Mouse (Mus musculus) liver (tissue): ENCODE data around the gene Macrod2.

Experiments used
- DNase-seq: peaks from one replicate; pipeline ENCODE4 v3.0.0-alpha.2; 2020; ENCODE audit warnings: mixed read lengths

Gene Macrod2

DNA sequence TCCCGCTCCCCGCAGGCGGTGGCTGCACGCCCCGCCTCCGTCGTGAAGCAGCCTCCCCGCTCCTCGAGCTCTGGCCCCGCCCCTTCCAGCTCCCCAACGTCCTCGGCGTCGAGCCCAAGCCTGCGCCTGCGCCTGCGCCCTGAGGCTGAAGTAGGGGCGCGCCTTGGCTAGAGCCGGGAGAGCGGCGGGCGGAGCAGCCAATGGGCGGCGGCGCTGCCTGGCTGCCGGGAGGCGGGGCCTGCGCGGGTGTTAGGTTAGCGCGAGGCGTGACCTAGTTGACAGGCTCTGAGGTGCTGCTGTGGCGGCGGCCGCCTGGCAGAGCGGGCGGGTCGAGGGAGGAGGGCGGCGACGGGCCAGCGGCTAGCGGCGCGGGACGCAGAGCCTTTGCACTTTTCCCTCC is at the start of gene Macrod2:
Macrod2 (plus strand) TSS at position 131 of the 400 bp plus-strand sequence.
- DNase-seq = peak; percentile 98

DNA sequence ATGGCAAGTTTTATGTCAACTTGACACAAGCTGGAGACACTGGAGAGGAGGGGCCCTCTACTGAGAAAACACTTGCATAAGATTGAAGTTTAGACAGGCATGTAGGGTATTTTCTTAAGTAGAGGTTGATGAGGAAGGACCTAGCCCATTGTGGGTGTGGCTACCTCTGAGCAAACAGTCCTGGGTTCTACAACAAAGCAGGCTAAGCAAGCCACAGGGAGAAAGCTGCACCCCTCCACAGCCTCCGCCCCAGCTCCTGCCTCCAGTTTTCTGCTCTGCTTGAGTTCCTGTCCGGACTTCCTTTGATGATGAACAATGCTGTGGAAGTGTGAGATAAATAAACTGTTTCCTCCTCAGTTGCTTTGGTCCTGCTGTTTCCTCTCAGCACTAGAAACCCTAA is 35.2 kb upstream of the Macrod2 start:
- peak; percentile 3 for DNase-seq

DNA sequence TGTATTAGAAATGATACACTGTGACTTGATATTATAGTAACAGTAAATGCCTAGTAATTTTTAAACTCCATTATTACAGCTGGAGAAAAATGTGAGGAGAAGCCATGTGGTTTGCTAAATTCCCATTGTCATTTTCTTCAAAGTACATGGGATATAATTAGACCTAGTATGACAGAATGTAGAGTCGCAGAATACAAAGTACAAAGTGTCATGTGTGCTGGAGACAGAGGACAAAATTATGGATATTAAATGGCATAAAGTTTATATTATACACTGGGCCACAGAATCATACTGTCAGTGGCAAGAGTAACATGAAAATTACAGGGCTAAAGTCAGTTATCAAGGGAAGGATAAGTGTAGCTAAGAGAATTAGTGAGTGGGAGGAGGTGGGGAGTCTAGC is 30.3 kb upstream of the Macrod2 start:
- DNase-seq = no peak

DNA sequence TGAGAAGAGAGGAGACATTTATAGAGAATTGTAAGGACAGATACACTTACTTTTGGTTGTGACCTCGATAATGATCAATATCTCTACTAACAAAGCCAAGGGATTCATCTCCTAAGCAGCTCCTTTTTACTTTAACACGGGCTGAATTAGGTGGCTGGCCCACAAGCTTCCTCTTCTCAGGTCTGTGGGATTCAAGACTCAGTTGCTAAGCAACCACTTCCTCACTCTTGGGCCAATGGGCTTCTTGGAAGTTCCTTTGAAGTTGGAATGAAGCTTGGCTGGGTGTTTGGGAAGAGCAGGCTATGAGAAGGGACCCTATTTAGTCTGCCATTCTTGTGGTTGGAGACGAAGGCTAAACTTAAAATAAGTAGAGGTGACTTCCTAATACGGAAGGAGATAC is 5.6 kb upstream of the Macrod2 start, which contains the start of gene Sel1l2:
Sel1l2 (minus strand) TSS at position 182 of the 400 bp plus-strand sequence.
- no peak for DNase-seq

DNA sequence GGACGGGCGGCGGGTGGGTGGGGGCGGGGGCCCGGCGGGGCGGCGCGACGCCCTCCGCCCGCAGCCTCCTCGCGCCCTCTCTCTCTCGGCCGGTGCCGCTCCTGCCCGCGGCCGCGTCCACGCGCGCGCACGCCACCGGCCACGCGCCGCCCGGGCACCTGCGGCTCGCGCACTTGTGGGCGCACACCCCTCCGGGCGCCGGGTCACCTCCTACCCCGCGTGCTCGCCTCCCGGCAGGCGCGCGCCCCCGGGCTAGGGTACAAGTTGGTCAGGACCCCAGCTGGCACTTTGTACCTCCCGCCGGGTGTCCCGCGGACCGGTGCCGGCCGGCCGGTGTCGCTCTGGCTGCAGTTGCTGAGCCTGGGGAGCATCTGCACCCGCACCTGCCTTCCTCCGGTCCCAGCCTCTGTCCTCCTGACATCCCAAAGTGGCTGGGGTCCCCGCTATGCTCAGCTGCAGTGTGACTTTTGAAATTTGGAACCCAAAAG is 679 bp downstream of the Macrod2 start:
- peak; percentile 35 for DNase-seq

DNA sequence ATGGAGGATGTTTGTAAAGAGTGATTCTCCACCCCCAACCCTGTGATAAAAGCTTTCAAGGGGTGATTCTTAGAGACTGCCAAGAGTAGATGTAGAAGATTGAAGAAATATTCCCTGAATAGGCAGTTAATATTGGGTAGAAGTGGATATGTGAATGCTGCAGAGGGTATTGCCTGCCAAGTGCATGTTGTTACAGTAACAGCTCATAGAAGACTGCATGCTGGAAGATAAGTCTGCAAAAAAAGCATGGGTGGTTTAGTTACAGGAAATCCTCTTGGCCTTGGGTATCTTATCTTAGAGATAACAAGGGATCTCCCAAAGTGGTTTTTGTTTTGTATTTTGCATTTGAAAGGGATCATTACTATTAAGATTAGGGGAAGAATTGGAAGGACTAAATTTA is 30.7 kb downstream of the Macrod2 start:
- DNase-seq = no peak

DNA sequence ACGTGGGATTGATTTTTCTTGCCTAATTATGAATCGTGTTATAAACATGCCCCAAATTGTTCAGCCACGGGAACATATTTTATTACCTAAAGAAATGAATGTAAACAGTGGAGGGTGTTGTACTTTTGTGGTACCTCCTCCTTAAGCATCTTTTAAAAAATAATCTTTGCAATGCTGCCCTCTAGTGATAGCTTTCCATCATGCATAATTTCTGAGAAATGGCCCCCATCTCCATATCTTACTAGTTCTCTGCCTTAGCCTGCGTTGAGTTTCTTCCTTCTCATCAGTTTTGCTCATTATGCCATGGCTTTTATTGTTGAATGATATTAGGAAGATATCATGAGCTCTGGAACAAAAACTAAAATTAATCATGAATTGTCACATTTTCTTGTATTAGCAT is 32.2 kb downstream of the Macrod2 start:
- no peak for DNase-seq

DNA sequence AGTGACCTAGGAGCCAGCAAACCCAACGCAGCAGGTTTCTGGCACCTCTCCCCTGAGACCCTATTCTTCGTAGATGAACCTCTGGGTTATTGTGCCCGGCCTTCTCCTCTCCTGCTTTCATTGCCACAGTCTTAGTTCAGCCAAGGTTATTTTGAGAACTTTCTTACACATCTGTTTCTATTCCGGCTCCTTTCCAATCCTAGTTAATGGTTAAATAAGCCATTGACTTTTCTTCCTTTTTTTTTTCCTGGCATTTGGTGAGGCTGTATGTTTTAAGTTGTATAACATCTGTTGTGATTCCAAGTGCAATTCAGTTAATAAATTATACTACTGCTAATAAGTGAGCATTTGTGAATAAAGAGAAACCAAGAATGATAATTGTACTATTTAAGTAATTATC is 44.0 kb downstream of the Macrod2 start:
- no peak for DNase-seq

DNA sequence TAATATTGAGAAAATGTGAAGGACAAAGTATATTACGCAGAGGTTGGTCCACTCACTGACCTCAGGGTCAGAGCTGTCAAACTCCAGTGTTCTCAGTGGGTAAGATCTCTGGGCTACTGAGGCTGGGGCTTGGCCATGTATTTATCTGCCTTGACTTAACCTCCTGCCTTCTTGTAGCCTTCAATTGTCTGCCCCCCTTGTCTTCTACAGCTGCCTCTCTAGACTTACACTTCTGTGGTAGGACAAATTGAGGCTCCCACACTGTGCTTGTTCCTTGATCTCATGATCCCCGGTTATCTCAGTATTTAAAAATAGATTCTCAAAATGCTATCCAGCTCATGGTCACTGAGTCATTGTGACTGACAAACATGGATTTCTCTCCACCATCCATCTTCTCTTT is 53.5 kb downstream of the Macrod2 start:
- no peak for DNase-seq

DNA sequence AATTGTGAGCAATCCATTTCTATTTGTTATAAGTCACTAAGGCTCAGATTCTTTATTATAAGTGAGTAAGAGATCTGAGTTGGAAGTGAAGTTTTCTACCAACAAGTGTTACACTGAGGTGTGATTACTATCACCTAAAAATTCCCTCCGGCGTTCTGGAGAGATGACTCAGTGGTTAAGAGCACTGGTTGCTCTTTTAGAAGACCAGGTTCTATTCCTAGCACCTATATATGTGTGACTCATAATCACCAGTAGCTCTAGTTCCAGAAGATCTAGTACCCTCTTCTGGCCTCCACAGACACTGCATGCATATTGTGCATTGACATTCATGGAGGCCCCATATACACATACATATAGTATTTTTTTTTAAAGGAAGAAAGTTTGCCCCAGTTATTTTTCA is 80.7 kb downstream of the Macrod2 start:
- DNase-seq = no peak

DNA sequence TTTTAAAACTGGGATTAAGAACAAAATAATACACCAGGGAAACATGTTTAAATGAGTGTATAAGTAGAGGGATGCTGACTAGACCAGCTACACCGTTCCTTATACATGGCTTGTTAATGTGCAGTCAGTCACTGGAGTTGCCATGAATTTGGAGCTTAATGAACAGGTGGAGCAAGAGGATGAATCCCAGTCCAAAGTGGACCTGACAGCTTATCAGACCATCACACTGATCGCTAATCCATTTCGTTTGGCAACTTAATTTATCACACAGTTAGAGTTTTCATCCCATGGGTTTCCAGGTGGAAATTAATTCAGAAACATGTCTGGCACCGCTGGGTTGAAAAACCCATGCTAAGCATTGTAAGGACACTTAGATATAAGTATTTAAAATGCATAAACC is 81.8 kb downstream of the Macrod2 start:
- DNase-seq = no peak

DNA sequence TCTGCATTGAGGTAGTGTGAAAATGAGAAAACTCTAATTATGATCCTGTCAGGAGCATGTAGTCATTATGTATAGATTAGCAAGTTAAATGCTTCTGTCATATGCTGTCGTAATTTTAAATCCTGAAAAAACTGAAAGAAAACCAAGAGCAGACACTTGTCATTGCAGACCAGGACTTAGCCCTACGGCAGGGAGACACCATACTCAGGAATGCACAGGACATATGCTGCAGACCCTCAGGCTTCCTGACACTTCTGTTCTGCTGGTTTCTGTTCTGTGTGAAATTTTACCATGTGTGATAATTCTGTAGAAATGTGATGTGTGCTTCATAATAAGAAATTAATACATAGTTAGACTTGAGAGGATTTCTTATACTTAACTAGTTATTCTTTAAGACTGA is 87.5 kb downstream of the Macrod2 start:
- DNase-seq = no peak

DNA sequence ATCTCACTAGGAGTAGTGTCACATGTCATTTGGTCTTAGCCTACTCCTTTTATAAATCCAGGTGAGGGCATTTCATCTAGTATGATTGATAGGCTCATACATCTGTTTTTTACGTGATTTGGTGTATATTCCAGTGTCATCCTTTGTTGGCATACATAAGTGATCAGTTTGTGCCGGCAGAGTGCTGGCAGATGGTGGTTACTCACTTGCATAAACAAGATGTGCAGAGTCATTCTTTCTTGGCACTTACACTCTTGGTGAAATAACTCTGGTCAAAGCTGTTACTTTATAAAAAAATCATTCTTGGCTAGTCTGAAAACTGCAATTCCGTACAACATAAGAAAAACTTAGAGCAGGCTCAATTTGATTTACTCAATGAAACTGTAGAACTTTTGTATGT is 102.6 kb downstream of the Macrod2 start:
- DNase-seq = no peak

DNA sequence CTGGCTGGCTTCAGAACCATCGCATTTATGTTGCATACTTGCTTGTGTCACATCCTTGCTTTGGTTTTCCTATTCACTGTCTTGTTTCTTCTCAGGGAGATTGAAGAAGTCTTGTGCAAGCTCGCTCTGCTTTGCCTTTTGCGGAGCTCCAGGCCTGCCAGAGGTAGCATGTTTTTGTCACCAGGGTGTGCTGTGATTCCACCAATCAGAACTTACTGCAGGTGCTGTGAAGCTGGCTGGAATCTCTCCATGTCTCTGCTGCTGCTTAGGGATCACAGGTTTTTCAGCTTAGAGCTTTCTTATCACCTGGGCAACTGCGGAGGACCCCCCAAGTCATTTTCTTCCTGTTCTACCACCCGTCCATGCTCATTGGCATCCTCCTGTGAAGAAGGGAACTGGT is 105.8 kb downstream of the Macrod2 start:
- DNase-seq = peak; percentile 14

DNA sequence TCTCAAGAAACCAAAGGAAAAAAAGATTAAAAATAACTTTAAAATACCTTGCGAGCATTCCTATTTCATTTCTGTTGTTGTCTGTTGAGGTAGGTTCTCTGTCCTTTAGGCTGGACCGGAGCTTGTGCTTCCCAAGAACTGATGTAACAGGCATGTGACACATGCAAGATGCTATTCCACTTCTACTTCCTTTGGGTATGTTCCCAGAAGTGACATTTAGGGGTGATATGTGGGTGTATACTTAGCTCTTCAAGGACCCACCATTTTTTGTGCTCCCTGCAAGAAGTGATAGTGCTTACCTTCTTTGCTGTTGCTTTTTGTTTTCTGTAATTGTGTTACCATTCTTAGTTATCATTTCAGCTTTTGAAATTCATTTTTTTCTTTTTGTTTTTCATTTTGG is 126.4 kb downstream of the Macrod2 start:
- no peak for DNase-seq

DNA sequence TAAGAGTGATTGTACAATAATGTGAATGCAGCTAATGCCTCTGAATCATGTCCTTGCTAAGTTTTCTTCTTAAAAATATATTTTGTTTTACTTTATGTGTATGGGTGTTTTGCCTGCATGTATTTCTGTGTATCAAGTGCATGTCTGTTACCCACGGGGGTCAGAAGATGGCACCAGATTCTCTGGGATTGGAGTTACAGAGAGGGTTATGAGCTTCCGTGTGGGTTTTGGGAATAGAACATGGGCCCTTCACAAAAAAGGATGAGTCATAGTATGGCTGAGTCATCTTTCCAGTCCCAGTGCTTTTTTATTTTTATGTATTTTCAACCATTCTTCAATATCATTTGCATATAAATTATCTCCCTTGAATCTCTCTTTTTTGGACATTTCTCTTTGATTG is 135.1 kb downstream of the Macrod2 start:
- DNase-seq = no peak

DNA sequence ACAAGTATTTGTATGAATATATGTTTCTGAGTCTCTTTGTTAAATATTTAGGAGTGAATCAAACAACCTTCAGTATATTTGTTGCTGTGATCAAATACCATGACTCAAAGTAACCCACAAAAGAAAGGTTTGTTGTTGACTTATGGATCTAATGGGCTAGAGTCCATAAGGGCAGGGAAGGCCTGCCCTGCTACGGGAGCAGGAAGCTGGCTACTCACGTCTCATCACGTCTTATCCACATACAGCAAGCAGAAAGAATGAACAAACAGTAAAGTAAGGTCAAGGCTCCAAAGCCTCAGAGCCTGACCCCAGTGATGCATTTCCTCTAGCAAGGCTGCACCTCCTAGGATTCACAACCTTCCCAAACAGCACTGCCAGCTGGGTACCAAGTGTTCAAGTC is 136.9 kb downstream of the Macrod2 start:
- no peak for DNase-seq

DNA sequence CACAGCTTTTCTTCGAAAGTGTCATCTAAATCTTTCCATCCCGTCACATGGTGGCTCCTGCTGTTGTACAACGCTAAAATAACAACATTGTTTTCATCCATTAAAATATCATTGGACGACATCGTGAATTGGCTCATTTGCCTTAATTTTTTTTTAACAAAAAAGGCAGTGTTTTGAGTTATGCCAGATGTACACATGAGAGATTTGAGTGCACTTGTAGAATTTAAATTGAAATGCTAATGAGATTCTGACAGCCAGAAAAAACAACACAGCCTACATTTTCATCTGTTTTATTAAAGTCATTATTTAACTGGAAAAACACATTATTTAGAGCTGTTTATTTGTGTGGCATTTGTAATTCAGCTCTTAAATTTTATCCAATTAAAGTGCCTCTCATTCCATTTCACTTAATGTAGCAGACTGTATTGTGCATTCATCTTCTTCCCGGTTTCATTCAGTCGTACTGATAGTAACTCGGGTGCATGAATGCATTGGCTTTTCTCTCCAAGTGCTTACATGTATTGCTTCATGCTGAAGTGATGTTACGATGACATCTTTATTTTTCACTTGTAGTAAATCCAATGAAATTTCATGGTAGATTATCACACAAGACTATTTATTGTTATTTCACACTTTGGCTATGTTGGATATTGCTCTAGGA is 137.9 kb downstream of the Macrod2 start:
- DNase-seq = no peak

DNA sequence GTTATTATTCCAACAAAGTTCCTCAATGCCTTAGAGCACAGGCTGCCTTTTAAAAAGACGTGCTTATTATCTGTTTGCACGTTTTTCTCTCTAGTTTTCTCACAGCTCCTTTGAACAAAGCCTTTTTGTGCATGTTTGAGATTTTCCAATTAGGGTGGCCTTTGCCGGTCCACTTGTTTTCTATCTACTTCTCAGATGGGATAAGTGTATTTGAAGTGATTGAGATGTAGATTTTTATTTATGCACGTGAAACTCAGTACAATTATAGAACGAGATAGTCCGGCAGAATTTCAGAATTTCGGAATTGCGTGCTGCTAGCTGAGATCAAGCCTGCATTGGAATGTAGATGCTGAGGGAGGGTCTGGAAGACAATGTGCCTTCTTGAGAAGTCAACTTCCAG is 138.5 kb downstream of the Macrod2 start:
- no peak for DNase-seq

DNA sequence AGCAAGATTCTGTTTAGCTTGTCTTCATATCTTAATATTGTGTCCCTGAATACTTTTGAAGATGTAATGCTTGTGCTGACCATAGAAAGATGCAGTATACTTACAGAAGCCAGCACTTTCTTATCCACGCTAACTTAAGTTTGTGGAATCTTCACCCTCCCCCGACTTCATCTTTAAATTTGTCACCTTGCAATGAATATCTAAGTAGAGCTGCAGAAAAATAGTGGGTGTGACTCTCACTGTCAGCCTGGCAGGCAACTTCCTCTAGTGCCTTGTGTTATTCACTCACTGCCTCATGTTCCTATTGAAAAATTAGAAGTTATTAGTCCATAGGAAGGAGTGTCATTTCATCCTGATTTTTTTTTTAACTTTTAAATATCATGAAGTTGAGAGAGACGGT is 139.5 kb downstream of the Macrod2 start:
- DNase-seq = no peak

DNA sequence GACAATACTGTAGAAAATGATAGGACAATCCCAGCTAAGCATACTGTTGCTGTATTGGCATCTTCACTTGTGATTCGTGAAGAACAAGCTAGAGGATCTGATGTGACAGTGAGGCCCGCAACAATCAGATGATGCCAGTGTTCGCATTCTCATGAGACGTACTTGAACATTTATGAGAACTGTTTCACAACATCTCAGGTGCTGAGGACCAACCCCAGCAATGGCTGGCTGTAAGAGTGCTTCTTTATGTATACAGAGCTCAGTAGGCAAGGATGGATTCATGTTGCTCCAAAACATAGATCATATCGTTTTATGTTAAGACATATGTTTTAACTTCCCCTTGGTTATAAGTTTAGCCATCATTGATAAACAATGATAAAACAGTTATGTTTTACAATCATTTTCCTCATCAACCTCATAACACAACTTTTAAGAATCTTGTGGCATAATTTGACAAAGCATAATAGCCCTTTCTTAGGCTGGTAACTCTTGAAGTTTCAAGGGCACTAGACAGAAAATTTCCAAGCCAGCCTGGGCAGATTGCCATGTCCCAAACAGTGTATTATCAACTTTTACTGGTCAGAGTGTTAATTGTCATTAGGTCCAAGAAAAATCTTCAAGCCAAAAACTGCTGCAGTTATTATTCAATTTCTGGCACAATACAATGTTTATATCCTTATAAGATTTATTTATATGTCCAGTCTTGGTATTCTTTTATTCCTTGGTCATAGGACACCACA is 140.9 kb downstream of the Macrod2 start:
- no peak for DNase-seq

DNA sequence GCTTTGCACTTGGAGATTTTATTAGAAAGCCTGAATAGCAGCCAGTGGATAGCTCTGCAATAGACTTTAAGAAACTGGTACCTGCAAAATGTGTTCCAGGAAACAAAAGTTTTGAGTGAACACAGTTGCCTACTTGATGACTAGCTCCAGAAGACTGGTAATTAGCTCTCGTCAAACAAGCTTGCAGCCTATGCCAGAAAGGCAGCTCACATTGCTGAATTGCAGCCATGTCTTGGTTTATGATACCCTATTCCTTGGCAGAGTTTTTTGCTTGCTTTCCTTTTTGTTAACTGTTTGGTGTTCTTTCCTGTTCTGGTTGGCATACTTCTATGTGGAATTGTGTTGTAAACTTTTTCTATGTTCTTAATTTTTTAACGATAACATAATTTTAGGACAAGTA is 154.2 kb downstream of the Macrod2 start:
- DNase-seq = no peak

DNA sequence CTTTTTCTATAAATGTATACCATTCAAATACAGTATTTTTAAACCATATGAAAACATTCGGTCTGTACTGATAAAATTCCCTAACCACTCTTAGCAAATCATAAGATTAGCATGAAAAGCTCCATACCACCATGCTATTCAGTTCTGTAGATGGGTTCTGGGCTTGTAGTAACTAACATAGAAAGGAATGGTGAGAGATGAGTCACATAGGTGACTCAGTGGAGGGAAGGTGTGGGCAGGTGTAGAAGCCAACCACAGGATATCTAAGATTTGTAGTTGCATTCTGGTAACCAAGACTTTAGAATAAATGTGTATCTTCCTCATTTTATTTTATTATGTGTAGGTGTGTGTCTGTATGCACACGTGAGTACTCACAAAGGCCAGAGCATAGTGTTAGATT is 166.3 kb downstream of the Macrod2 start:
- DNase-seq = no peak

DNA sequence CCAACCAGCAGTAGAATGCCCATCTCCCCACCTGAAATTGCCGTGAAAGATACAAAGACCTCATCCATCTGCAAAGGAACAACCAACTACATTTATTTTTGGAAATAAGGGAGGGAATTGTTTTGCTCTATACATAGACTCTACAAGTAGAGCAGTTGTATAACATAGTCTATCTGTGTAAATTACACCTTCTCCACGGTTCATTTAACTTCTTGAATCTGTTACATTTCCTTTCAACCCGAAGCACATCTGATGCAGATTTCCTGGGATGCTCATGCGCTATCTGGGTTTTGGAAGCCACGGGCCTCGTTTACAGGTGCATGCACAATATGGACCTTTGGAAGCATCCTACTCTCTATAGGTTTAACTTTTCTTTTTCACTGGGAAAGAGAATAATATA is 175.8 kb downstream of the Macrod2 start:
- DNase-seq = no peak
